Mouse (Mus musculus): ENCODE results near the gene Zfx. TPM values are rescaled to one million over a fixed set of nuclear protein-coding genes. Genes with fewer than 3 reads are reported as not detected.
A peak's percentile ranks its signal among the peaks of the same experiment; 100 is the strongest.

Gene Zfx
- total RNA-seq, 2 experiments from 2014 or later = 15.2 to 17.0 TPM

GRCm38 (mm10) chrX:94091001-94091400, 32.5 kb downstream of the Zfx start:
- DNase-seq (ENCODE audit: low spot score) = no peak

GRCm38 (mm10) chrX:94061246-94061645, 62.3 kb downstream of the Zfx start:
- DNase-seq (ENCODE audit: low spot score) = peak; percentile 42

DNA sequence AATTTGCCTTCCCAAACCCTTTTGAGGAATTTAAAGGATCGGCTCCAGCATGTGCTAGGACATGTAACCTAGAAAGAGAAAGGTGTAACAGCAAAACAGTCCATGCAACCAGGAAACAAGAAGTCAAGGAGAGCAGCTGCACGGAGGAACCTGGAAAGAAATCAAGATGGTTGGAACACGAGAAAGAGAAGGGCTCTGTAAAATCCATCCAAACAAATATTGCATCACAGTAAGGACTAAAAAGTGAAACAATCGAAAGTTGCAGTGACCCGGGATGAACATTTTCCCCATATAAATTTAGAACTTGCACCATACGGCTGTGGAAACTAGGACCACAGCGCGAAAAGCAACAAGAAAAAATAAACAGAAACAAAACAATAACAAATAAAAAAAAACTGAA, 62.8 kb downstream of the Zfx start:
- peak; percentile 18 for DNase-seq (ENCODE audit: low spot score)

GRCm38 (mm10) chrX:94058748-94059147, 64.8 kb downstream of the Zfx start:
- no peak for DNase-seq (ENCODE audit: low spot score)

DNA sequence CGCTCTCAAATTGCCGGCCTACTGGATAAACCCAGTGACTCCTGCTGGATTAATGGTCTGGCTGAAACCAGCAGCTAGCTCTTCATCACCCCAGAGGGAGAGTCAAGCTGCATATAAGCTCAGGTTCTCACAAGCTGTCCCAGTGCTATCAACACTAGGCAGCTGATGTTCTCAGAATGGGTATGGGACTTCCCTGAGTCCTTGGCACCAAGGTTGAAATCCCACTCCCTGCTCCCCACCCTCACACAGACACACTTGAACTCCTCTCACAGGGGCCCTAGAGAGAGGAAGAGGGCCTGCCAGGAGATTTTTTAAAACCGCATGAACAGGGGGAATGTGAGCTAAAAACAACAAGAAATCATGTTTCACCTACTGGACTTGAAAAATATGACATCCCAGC, 74.5 kb downstream of the Zfx start:
- DNase-seq (ENCODE audit: low spot score) = no peak

- DNase-seq (ENCODE audit: low spot score) = peak; percentile 59
These were observed 75.5 kb downstream of the Zfx start for GRCm38 (mm10) chrX:94048048-94048447.

- DNase-seq (ENCODE audit: low spot score) = no peak
These were observed 76.1 kb downstream of the Zfx start for GRCm38 (mm10) chrX:94047381-94047780.

- DNase-seq (ENCODE audit: low spot score) = peak; percentile 32
These were observed 90.6 kb downstream of the Zfx start for GRCm38 (mm10) chrX:94032937-94033336.

GRCm38 (mm10) chrX:94030081-94030480, 93.4 kb downstream of the Zfx start:
- no peak for DNase-seq (ENCODE audit: low spot score)

Other genes starting within 250 kb of the Zfx start
- not detected for gene AU015836, start 155.0 kb downstream of the Zfx start, total RNA-seq (2021)
- gene Eif2s3x, start 89.2 kb upstream of the Zfx start, total RNA-seq (2021) = 100 to 1,000 TPM in 1 of 2 experiments, 10 to 100 TPM in 1; 77.2 to 102 TPM
- gene Klhl15, start 110.9 kb upstream of the Zfx start, total RNA-seq (2021) = 1 to 10 TPM; 5.7 to 6.1 TPM
- gene Fam90a1b, start 243.1 kb upstream of the Zfx start, total RNA-seq (2021) = not detected
- 100 to 1,000 TPM; 163 to 189 TPM for gene Apoo, start 243.4 kb upstream of the Zfx start, total RNA-seq (2021)